Mouse (Mus musculus): ENCODE data around the gene Hspb7. TPM values are rescaled to one million over a fixed set of nuclear protein-coding genes. Genes with fewer than 3 reads are reported as not detected.
A peak's percentile ranks its signal among the peaks of the same experiment; 100 is the strongest.

Hspb7 gene
- polyA plus RNA-seq, 1 experiment from 2014 or later = 0.08 TPM

- ATAC-seq (ENCODE audit: low FRiP score) = no peak
- Histone ChIP-seq H3K9me3 (no peaks in the 10 kb centered on the region), H3K27me3 (0 out of 2 replicates have a peak, but pooled peaks cover 6% of the 10 kb centered on the region), H3K36me3 (no peaks in the 10 kb centered on the region), H3K4me1 (replicated peaks) (peaks cover 6% of the 10 kb centered on the region), H3K4me3 (no peak overlapping the region), H3K27ac (no peak overlapping the region), H3K9ac (no peak overlapping the region), H3K4me2 (no peak overlapping the region)
- WGBS = 80% methylated on average over 12 of the region's 12 CpGs
Measured at GRCm38 (mm10) chr4:141439083-141439803, 18.7 kb downstream of the Hspb7 start.

DNA sequence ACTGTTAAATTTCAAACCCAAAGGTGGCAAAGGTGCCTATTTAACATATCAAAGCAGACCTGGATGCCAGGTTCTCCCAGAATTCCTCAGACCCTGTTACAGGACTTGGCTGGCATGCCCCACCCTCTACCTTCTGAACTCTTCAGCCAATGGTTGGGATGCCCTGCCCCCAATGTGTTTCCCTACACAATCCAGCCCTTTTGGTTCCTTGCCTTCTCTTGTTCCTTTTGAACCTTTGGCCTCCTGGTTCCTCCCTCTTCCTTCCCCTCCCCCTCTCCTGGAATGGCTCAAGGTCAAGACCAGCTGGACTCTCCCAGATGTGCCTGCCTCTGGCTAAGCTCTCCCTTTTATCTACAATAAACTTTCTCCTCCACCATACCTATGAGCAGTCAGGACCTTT is 20.3 kb downstream of the Hspb7 start:
- Histone ChIP-seq H3K4me2 (no peak overlapping the region), H3K36me3 (no peaks in the 10 kb centered on the region), H3K4me1 (replicated peaks) (peaks cover 13% of the 10 kb centered on the region), H3K27ac (no peak overlapping the region), H3K9ac (no peak overlapping the region), H3K4me3 (no peak overlapping the region), H3K27me3 (0 out of 2 replicates have a peak, but pooled peaks cover 6% of the 10 kb centered on the region), H3K9me3 (no peaks in the 10 kb centered on the region)
- ATAC-seq (ENCODE audit: low FRiP score) = no peak

GRCm38 (mm10) chr4:141443641-141444429 is 23.3 kb downstream of the Hspb7 start:
- WGBS = 56% methylated on average over 11 of the region's 11 CpGs
- Histone ChIP-seq H3K4me3 (peak overlapping the region; percentile 92), H3K27ac (no peak overlapping the region; the same call in 1 of the 2 replicates), H3K36me3 (peaks cover 20% of the 10 kb centered on the region), H3K4me2 (peak overlapping the region; percentile 89), H3K4me1 (replicated peaks) (peaks cover 24% of the 10 kb centered on the region), H3K27me3 (0 out of 2 replicates have a peak, but pooled peaks cover 6% of the 10 kb centered on the region), H3K9ac (0 out of 2 replicates have a peak overlapping the region, but pooled peaks have one; percentile 97), H3K9me3 (no peaks in the 10 kb centered on the region)
- ATAC-seq (ENCODE audit: low FRiP score) = no peak

DNA sequence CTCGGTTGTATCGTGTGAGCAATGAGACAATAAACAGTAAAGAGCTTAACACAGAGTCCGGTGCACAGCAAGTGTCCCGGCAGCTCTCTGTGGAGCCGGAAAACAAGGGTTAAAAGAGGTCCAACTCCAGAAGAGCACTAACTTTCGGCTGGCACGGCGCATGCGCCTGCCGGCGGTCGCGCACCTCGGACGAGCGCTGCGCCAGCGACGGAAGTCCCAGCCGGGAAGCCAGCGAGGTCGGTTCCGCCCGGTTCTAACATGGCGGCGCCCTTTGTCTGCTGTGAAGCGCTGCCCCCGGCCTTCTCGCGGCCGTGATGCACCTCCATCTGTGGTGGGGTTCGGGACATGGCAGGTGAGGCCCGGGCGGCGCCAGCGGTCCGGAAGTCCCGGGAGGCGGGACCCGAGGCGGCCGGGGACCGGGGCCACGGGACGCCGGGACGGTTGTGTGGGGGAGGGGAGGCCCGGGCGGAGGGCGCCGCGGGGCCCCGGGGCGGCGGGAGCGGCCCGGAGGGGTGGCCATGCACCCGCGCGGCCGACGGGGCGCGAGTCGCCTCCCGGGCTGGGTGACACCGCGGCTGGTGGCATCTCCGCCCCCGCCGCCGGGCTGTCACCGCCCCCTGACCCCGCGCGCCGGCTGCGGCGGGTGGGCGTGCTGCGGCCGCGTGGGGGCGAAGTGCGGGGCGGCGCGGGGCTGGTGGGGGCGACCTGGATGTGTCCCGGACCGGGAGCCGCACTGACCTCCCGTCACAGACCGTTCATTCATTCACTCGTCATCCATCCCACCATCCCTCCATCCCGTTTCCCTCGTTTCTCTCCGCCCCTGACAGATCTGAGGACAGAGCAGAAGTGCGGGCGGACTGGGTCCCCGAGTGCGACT is 24.1 kb downstream of the Hspb7 start, which contains the start of gene Zbtb17:
TSS of gene Zbtb17 (plus strand) at position 204 of the 877 bp plus-strand sequence.
- H3K4me1 ChIP-seq (replicated peaks) = peaks cover 24% of the 10 kb centered on the region
- peak within 1 kb of the TSS; percentile 89 for H3K4me2 ChIP-seq
- H3K4me3 ChIP-seq = peak within 1 kb of the TSS; percentile 92
- peaks cover 28% of the 10 kb centered on the region for H3K36me3 ChIP-seq
- peak within 1 kb of the TSS; percentile 97 for H3K9ac ChIP-seq
- under 1% methylated on average over 61 of the region's 102 CpGs for WGBS
- H3K27ac ChIP-seq = peak within 1 kb of the TSS; percentile 89
- no peaks in the 10 kb centered on the region for H3K9me3 ChIP-seq
- ATAC-seq (ENCODE audit: low FRiP score) = peak; percentile 92
- H3K27me3 ChIP-seq = 0 out of 2 replicates have a peak, but pooled peaks cover 6% of the 10 kb centered on the region

DNA sequence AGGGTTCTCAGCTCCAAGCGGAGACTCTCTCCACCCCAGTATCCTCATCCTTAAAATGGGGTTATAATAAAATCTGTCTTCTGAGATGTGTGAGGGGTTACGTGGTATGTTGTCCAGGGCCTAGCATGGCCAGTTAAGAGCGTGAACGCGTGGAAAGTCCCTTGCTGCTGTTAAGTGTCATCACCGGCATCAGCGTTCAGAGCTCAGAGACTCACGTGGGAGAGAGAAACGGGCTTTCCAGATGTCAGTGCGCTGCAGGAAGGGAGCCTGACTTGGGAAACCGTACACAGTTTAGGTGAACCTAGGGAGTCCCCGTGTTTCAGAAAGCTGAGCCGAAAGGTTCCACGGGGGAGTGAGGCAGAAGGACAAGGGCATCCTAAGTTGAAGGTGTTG is 24.7 kb downstream of the Hspb7 start:
- peak overlapping the region; percentile 92 for H3K4me3 ChIP-seq
- WGBS = 17% methylated on average over 14 of the region's 14 CpGs

GRCm38 (mm10) chr4:141446211-141446610 is 25.6 kb downstream of the Hspb7 start:
- peaks cover 40% of the 10 kb centered on the region for H3K36me3 ChIP-seq
- ATAC-seq (ENCODE audit: low FRiP score) = no peak
- no peak overlapping the region for H3K9ac ChIP-seq
- WGBS = 70% methylated on average over 7 of the region's 7 CpGs
- peak overlapping the region; percentile 92; the same call in 1 of the 2 replicates for H3K4me3 ChIP-seq
- peaks cover 24% of the 10 kb centered on the region for H3K4me1 ChIP-seq (replicated peaks)
- H3K27me3 ChIP-seq = 0 out of 2 replicates have a peak, but pooled peaks cover 6% of the 10 kb centered on the region
- H3K4me2 ChIP-seq = peak overlapping the region; percentile 89
- H3K9me3 ChIP-seq = no peaks in the 10 kb centered on the region
- H3K27ac ChIP-seq = no peak overlapping the region

More for the DNA sequence above, 24.7 kb downstream of the Hspb7 start:
- peak overlapping the region; percentile 97 for H3K9ac ChIP-seq
- 0 out of 2 replicates have a peak, but pooled peaks cover 6% of the 10 kb centered on the region for H3K27me3 ChIP-seq
- peak overlapping the region; percentile 89; the same call in 1 of the 2 replicates for H3K27ac ChIP-seq
- no peaks in the 10 kb centered on the region for H3K9me3 ChIP-seq
- peaks cover 35% of the 10 kb centered on the region for H3K36me3 ChIP-seq
- peaks cover 24% of the 10 kb centered on the region for H3K4me1 ChIP-seq (replicated peaks)
- no peak for ATAC-seq (ENCODE audit: low FRiP score)
- H3K4me2 ChIP-seq = peak overlapping the region; percentile 89

DNA sequence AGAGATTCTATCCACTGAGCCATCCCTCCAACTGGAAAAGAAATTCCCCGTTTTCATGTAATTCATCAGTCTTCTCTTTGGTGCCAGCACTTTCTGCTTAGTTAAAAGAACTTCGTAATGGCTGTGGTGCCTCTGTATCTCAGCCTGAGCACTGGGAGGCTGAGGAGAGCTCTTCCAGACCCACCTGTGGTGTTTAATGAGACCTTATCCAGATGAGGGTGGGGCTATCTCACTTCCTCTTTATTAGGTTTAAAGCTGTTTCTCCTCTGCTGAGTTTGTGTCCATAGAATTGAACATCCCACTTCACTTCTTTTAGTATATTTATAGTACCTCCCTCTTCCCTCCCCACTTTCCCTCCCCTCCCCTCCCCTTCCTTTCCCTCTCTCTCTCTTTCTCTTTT is 30.7 kb downstream of the Hspb7 start:
- Histone ChIP-seq H3K27ac (no peak overlapping the region), H3K36me3 (peaks cover 79% of the 10 kb centered on the region), H3K4me3 (no peak overlapping the region), H3K4me1 (replicated peaks) (peaks cover 20% of the 10 kb centered on the region), H3K9ac (no peak overlapping the region), H3K27me3 (no peaks in the 10 kb centered on the region), H3K4me2 (no peak overlapping the region), H3K9me3 (no peaks in the 10 kb centered on the region)
- 87% methylated on average over 2 of the region's 2 CpGs for WGBS
- no peak for ATAC-seq (ENCODE audit: low FRiP score)

DNA sequence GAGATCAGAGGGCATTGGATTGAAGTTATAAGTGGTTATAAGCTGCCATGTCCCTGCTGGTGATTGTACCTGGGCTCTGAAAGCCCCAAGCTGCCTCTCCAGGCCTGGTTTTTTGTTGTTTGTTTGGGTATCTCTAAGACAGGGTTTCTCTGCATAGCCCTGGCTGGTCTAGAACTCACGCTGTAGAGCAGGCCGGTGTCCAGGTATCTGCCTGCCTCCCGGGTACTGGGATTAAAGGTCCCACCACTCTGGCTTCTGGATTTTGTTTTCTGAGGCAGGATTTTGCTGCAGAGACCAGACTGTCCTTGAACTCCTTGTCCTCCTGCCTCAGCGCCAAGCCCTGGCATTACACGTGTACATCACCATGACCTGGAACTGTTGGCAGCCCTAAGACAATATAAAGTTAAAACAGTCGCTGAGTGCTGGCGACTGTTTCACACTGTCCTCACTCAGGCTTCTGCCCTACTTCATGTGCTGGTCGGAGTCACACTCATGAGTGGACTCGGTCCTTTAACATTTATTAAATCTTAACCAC is 31.4 kb downstream of the Hspb7 start:
- Histone ChIP-seq H3K9me3 (no peaks in the 10 kb centered on the region), H3K4me1 (replicated peaks) (peaks cover 14% of the 10 kb centered on the region; the same call in 1 of the 2 replicates), H3K27ac (no peak overlapping the region), H3K4me2 (no peak overlapping the region), H3K36me3 (peaks cover 83% of the 10 kb centered on the region), H3K4me3 (no peak overlapping the region), H3K9ac (no peak overlapping the region; the same call in 1 of the 2 replicates), H3K27me3 (no peaks in the 10 kb centered on the region)
- no peak for ATAC-seq (ENCODE audit: low FRiP score)
- WGBS = 94% methylated on average over 9 of the region's 9 CpGs

DNA sequence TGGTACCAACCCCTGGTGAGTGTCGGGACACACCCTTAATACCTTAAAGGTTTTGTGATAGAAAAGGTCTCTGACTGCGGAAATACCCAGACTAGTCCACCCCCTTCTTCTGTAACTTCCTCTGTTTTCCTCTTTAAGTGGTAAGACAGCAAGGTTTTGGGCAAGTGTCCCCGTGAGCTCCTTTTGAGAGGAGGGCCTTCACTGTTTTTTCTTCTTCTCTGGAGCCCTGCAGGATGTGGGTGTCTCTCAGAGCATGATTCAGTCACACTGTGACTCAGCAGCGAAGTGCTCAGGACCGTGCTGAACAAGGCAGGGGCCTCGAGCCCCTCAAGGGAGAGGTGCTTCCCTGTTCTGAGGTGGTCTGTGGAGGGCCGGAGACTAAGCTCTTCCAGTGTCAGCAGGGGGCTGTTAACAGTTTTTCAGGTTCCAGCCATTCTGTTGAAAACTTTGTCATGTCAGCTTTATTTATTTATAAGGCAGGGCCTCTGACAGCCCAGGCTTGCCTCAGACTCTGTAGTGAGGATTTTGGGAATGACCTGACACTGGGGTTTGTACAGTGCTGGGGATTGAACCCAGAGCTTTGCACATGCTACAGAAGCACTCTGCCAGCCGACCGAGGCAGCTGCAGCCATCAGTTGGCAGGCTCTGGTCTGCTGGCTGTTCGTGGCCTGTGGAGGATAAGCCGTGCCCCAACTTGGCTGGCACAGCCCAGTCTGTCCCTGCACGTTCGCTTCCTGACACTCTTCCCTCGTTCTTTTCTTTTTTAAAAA is 34.2 kb downstream of the Hspb7 start:
- ATAC-seq (ENCODE audit: low FRiP score) = no peak
- Histone ChIP-seq H3K9ac (no peak overlapping the region), H3K4me1 (replicated peaks) (peaks cover 28% of the 10 kb centered on the region), H3K27ac (no peak overlapping the region), H3K4me2 (no peak overlapping the region), H3K4me3 (no peak overlapping the region), H3K27me3 (no peaks in the 10 kb centered on the region), H3K9me3 (no peaks in the 10 kb centered on the region), H3K36me3 (peaks cover 58% of the 10 kb centered on the region)
- 84% methylated on average over 14 of the region's 14 CpGs for WGBS

DNA sequence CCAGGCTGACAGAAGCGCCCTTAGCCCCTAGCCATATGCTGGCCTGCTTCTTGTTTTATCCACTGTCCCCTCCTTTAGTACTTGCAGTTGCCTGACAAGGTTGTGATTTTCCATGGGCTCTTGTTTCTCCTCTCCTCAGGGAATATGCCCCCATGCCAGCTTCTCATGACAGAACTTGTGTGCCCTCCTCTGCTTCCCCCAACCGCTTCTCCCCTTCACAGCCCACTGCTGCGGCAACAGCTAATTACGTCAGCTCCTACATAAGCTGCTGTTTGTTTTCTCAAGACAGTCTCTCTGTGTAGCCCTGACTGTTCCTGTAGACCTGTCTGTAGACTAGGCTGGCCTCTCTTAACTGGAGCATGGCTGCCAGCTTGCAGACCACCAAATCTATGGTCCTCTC is 34.9 kb downstream of the Hspb7 start:
- no peaks in the 10 kb centered on the region for H3K9me3 ChIP-seq
- H3K4me3 ChIP-seq = no peak overlapping the region
- no peaks in the 10 kb centered on the region for H3K27me3 ChIP-seq
- H3K4me1 ChIP-seq (replicated peaks) = peaks cover 31% of the 10 kb centered on the region
- no peak for ATAC-seq (ENCODE audit: low FRiP score)
- no peak overlapping the region for H3K27ac ChIP-seq
- no peak overlapping the region for H3K4me2 ChIP-seq
- peaks cover 58% of the 10 kb centered on the region for H3K36me3 ChIP-seq
- H3K9ac ChIP-seq = no peak overlapping the region
- 76% methylated on average over 4 of the region's 4 CpGs for WGBS

Measured in hindbrain, embryonic 13.5 days (tissue).